Mouse (Mus musculus) heart, adult 2 months (tissue): ENCODE results near the gene Mrps25. TPM values are rescaled to one million over a fixed set of nuclear protein-coding genes. Genes with fewer than 3 reads are reported as not detected.
A peak's percentile ranks its signal among the peaks of the same experiment; 100 is the strongest.

Experiments
- DNase-seq, 2 experiments: peaks; one replicate each; pipeline ENCODE4 v3.0.0; 2021
- H3K27ac ChIP-seq: fragments of 200-600 bp; 2 replicates; pipeline ENCODE4 v1.8.1; 2022
- H3K27me3 ChIP-seq: fragments of 200-500 bp; 2 replicates; pipeline ENCODE4 v1.6.1; 2012; ENCODE audit warnings: mild to moderate bottlenecking, low read length, inconsistent platforms, mixed read lengths; ENCODE audit not compliant: control insufficient read depth, insufficient read depth
- H3K36me3 ChIP-seq: fragments of 200-500 bp; 2 replicates; pipeline ENCODE4 v1.6.1; 2012; ENCODE audit warnings: low read length, inconsistent platforms; ENCODE audit not compliant: control insufficient read depth, insufficient read depth
- H3K4me1 ChIP-seq: fragments of 200-500 bp; 2 replicates; pipeline ENCODE4 v1.6.1; 2011; ENCODE audit warnings: low read length; ENCODE audit not compliant: control insufficient read depth, insufficient read depth
- H3K4me3 ChIP-seq: fragments of 200-600 bp; 2 replicates; pipeline ENCODE4 v1.8.1; 2022
- H3K79me2 ChIP-seq: fragments of 200-500 bp; replicated peaks from 2 replicates; pipeline ENCODE4 v1.6.1; 2012; ENCODE audit warnings: mild to moderate bottlenecking, inconsistent platforms, low read length, moderate library complexity, mixed read lengths; ENCODE audit not compliant: control insufficient read depth, insufficient read depth
- H3K9ac ChIP-seq: fragments of 200-500 bp; 2 replicates; pipeline ENCODE4 v1.6.1; 2012; ENCODE audit warnings: low read depth, mild to moderate bottlenecking, control low read depth, inconsistent platforms, low read length, mixed read lengths
- CTCF ChIP-seq: fragments of 200-600 bp; IDR thresholded peaks from 2 replicates; pipeline ENCODE4 v1.8.1; 2022; ENCODE audit warnings: antibody characterized with exemption, mild to moderate bottlenecking, moderate library complexity
- EP300 ChIP-seq: fragments of 200-500 bp; IDR thresholded peaks from 2 replicates; pipeline ENCODE4 v1.6.1; 2011; ENCODE audit warnings: low read depth, low read length, control low read depth; ENCODE audit not compliant: insufficient read depth
- POLR2A ChIP-seq: fragments of 200-500 bp; IDR thresholded peaks from 2 replicates; pipeline ENCODE4 v1.6.1; 2011; ENCODE audit warnings: mild to moderate bottlenecking, low read depth, low read length, control low read depth; ENCODE audit not compliant: insufficient read depth
- WGBS: fragments of 180-500 bp; shearing (Covaris S2); methylation state at CpG from one replicate; pipeline ENCODE4 v1.1.7; 2018; 5-methylcytosine and 5-hydroxymethylcytosine counted together
- intact Hi-C: fragments of 180-260 bp; cut with DNase I; formaldehyde crosslinking; loops from one replicate; pipeline ENCODE4 v1.15.1; 2025
- long read RNA-seq: library from polyadenylated mRNA; stranded (forward); transcript quantifications from one replicate; pipeline ENCODE4 v2.0.0, GENCODE M21; 2021
- polyA plus RNA-seq: library from polyadenylated mRNA; depleted of rRNA; stranded (reverse); fragments of >200 nt; gene quantifications from 2 replicates; pipeline ENCODE4 v1.2.3, GENCODE M21; 2012; rRNA removed
- total RNA-seq, 2 experiments: library from RNA; stranded (reverse); gene quantifications; 2 replicates each; pipeline ENCODE4 v1.2.3; 2021

The Mrps25 gene
- total RNA-seq (10 to 100 TPM; 70.5 to 76.5 TPM), polyA plus RNA-seq (21.2 and 35.9 TPM in 2 replicates)
- long read RNA-seq, full-length matches to known transcripts, result 62 of 66 reads
- long read RNA-seq, partial matches to known transcripts, result 0 of 66 reads
- long read RNA-seq, other reads (novel, unspliced or antisense), result 4 of 66 reads

DNA sequence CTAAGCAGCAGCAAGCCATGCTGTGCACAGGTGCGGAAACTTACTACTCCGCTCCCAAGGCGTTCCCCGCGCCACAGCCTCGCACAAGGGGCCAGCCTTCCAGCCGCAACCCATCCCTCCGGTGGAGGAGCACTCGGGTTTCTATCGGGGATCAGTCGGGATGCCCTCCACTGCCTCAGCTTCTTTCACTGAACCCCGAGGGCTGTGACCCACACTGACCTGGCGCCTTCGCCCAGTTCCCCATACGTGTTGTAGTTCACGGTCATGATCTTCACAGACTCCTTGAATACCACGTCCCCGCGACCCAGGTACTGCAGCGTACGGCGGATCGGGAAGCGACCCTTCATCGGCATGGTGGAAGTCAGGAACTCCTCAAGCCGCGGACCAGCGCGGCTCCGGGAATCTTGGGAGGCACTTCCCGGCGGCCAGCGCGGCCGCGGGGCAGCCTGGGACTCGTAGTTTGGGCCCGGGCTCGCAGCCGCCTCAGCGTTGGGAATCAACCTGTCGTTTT lies at the start of gene Mrps25:
TSS of gene Mrps25 (minus strand) at position 413 of the 511 bp plus-strand sequence.
- H3K4me1 ChIP-seq, result peaks cover 1% of the 10 kb centered on the region; the same call in 1 of the 2 replicates
- no peaks in the 10 kb centered on the region for H3K27me3 ChIP-seq
- H3K9ac ChIP-seq, result peak within 1 kb of the TSS; percentile 87
- H3K36me3 ChIP-seq, result no peaks in the 10 kb centered on the region
- no peak for TF ChIP-seq EP300
- peak; percentile 94 for TF ChIP-seq POLR2A
- TF ChIP-seq CTCF, result no peak
- H3K27ac ChIP-seq, result peak within 1 kb of the TSS; percentile 66
- H3K4me3 ChIP-seq, result peak within 1 kb of the TSS; percentile 74
- H3K79me2 ChIP-seq, result no peaks in the 10 kb centered on the region; the same call in 1 of the 2 replicates
- DNase-seq, result peak; percentile 82 to 87
- intact Hi-C loops, result loop anchor here (5.0 to 10.0 kb wide), 2 partner anchors 91 to 279 kb away; partner anchors contain the start of genes 4930590J08Rik and Nr2c2
- under 1% methylated on average over 42 of the region's 42 CpGs for WGBS

DNA sequence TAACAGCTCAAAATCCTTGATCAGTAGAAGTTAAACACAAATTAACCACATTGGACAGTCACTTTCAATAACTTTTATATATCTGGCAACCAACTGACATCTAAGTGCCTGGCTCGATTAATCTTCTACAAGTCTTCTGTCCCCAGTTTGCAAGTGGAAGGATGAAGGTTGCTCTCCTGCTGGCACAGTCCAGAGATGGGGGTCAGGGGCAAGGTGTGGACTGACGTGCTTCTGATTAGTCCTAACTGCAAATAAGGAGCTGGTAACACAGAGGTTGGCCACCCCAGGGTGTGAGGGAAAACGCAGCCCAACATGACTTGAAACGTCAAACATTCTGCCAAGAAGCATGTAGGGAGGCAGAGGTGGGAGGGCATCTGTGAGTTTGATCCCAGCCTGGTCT lies 47.9 kb upstream of the Mrps25 start:
- Histone ChIP-seq H3K9ac (no peak overlapping the region), H3K79me2 (no peaks in the 10 kb centered on the region), H3K4me1 (no peaks in the 10 kb centered on the region), H3K4me3 (no peak overlapping the region), H3K27ac (no peak overlapping the region), H3K27me3 (no peaks in the 10 kb centered on the region), H3K36me3 (no peaks in the 10 kb centered on the region)
- intact Hi-C loops, result no loop called here
- WGBS, result 69% methylated on average over 4 of the region's 4 CpGs
- no peak for DNase-seq
- TF ChIP-seq CTCF (no peak), EP300 (no peak), POLR2A (no peak)

- TF ChIP-seq EP300 (no peak), POLR2A (no peak), CTCF (no peak)
- Histone ChIP-seq H3K27ac (no peak overlapping the region), H3K9ac (no peak overlapping the region), H3K4me3 (no peak overlapping the region), H3K4me1 (no peaks in the 10 kb centered on the region), H3K79me2 (no peaks in the 10 kb centered on the region), H3K36me3 (no peaks in the 10 kb centered on the region), H3K27me3 (no peaks in the 10 kb centered on the region)
- intact Hi-C loops, result no loop called here
- DNase-seq, result no peak
- 42% methylated on average over 1 of the region's 1 CpGs for WGBS
Measured at GRCm38 (mm10) chr6:92231356-92231755, 47.5 kb upstream of the Mrps25 start.

DNA sequence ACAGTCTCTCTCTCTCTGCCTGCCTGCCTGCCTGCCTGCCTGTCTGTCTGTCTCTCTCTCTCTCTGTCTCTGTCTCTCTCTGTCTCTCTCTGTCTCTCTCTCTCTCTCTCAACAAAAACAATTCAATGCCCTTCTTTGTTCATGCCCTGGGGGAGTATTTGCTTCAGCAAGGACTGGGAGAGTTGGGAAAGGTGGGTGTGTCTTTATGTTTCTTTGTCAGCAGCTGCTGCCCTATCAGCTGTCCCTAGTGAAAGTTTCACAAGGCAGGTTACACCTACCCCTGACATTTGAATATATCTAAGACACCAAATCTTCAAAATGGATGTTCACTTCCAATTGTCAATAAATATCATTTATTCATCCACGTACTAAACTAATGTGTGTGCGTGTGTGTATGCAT lies 45.8 kb upstream of the Mrps25 start:
- Histone ChIP-seq H3K36me3 (no peaks in the 10 kb centered on the region), H3K4me3 (no peak overlapping the region), H3K9ac (no peak overlapping the region), H3K4me1 (no peaks in the 10 kb centered on the region), H3K79me2 (no peaks in the 10 kb centered on the region), H3K27me3 (no peaks in the 10 kb centered on the region), H3K27ac (no peak overlapping the region)
- no peak for TF ChIP-seq CTCF
- no peak for TF ChIP-seq EP300
- TF ChIP-seq POLR2A, result no peak
- 88% methylated on average over 2 of the region's 2 CpGs for WGBS
- intact Hi-C loops, result loop anchor here (10.0 kb wide), 1 partner anchor 675 kb away; no protein-coding TSS in a partner anchor
- no peak for DNase-seq

GRCm38 (mm10) chr6:92229103-92229502 lies 45.3 kb upstream of the Mrps25 start:
- Histone ChIP-seq H3K27ac (no peak overlapping the region), H3K4me1 (no peaks in the 10 kb centered on the region), H3K79me2 (no peaks in the 10 kb centered on the region), H3K4me3 (no peak overlapping the region), H3K36me3 (no peaks in the 10 kb centered on the region), H3K9ac (no peak overlapping the region), H3K27me3 (no peaks in the 10 kb centered on the region)
- DNase-seq, result no peak
- intact Hi-C loops, result loop anchor here (10.0 kb wide), 1 partner anchor 676 kb away; no protein-coding TSS in a partner anchor
- TF ChIP-seq POLR2A (no peak), CTCF (no peak), EP300 (no peak)

DNA sequence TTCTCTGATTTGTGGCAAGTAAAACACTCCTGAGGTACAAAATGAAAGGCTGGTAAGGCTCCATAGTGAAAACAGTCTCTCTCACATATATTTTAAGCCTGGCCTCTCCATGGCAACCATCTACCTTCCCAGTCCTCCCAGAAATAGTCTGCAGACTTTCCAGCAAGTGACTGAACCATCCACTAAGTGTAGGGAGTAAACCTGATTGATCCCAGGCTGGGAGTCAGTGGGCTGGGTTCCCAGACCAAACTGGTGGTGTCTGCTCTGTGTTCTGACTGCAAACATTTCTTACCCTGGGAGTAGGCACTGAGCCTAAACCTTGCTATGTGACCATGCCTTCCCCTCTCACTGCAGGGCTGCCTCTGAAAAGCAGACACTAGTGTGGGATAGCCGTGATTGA lies 41.1 kb upstream of the Mrps25 start:
- TF ChIP-seq EP300, result no peak
- TF ChIP-seq POLR2A, result no peak
- no peak for TF ChIP-seq CTCF
- no peak overlapping the region for H3K27ac ChIP-seq
- no peak overlapping the region for H3K4me3 ChIP-seq
- H3K4me1 ChIP-seq, result no peaks in the 10 kb centered on the region
- H3K36me3 ChIP-seq, result no peaks in the 10 kb centered on the region
- no peak overlapping the region for H3K9ac ChIP-seq
- H3K27me3 ChIP-seq, result no peaks in the 10 kb centered on the region
- WGBS, result 74% methylated on average over 1 of the region's 1 CpGs
- intact Hi-C loops, result loop anchor here (10.0 kb wide), 1 partner anchor 680 kb away; no protein-coding TSS in a partner anchor
- no peaks in the 10 kb centered on the region for H3K79me2 ChIP-seq
- DNase-seq, result no peak
